Mouse (Mus musculus): ENCODE data around the gene Fam171a2. TPM values are rescaled to one million over a fixed set of nuclear protein-coding genes. Genes with fewer than 3 reads are reported as not detected.
"Not testable (repeated sequence)": the region's sequence is repeated elsewhere in the genome, so short reads cannot be mapped to it uniquely, and the experiment has no call there.

Fam171a2 gene
- polyA plus RNA-seq, 1 experiment = 35.5 TPM

DNA sequence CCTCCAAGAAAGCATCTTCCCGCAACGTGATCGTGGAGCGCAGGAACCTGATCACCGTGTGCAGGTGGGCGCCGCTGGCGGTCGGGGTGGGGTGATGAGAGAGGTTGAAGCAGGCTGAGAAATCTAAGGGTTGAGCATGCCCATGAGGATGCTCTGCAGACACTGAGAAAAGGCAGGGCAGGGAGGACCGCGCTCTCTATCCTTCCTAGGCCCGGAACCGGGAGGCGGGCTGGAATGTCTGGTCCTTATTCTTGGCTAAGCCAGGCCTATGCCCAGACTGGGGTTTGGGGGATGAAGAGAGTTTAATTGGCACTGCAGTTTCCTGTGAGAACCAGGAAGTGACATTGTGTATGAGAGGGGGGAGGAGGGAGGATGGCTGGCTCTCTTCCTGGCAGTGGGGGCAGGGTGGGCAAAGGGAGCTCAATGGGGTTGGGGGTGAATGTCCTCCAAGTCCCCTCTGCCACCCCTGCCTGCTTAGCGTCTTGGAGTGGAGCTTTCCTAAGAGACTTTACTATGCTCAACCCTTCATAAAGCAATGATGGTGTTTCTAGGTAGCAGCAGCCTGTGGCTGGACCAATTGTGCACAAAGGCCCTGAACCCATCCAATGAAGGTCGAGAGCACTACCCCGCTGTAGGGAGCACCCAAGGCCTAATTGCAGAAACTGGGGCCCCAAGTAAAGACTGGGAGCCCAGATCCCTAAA lies 53.6 kb downstream of the Fam171a2 start:
- DNase-seq (ENCODE audit: low read depth) = no peak

DNA sequence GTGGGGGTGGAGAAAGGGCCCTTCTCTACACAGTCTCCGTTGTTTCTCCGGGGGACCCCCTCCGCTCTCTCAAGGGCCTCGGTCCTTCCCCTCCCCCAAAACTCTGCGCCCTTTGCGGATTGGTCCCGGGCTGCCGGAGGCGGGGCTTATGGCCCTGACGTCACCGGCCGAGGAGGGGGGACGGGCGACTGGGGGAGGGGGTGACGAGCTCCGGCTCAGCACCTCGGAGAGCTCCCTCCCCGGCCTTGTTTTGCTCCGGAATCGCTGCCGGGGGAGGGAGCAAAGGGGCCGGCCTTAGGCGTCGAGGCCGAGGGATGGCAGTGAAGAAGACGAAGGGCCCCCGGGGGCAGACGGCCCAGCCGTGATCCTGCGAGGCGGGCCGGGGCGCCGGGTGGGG lies 54.2 kb downstream of the Fam171a2 start, which contains the start of gene Rundc3a:
TSS of gene Rundc3a (plus strand) at position 166 of the 397 bp plus-strand sequence.
- no peak for DNase-seq (ENCODE audit: low read depth)

GRCm38 (mm10) chr11:102392441-102393237 lies 54.8 kb downstream of the Fam171a2 start:
- DNase-seq (ENCODE audit: low read depth) = no peak

DNA sequence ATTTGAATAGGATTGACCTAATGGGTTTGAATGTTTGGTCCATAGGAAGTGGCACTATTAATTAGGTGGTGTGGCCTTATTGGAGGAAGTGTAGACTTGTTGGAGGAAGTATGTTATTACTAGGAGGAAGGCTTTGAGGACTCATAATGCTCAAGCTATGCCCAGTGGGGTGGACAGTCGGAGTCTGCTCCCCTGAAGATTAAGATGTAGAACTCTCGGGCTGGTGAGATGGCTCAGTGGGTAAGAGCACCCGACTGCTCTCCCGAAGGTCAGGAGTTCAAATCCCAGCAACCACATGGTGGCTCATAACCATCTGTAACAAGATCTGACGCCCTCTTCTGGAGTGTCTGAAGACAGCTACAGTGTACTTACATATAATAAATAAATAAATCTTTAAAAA lies 58.0 kb downstream of the Fam171a2 start:
- DNase-seq (ENCODE audit: low read depth) = not testable (repeated sequence)

Other genes with a start within 250 kb of the Fam171a2 start
- 75.4 and 75.5 TPM in 2 replicates for gene Hdac5, start 217.5 kb downstream of the Fam171a2 start, polyA plus RNA-seq (2012; rRNA removed)
- gene BC030867, start 198.8 kb downstream of the Fam171a2 start, polyA plus RNA-seq (2012; rRNA removed) = 1.0 and 1.1 TPM in 2 replicates
- 0.88 and 1.5 TPM in 2 replicates for gene Asb16, start 178.9 kb downstream of the Fam171a2 start, polyA plus RNA-seq (2012; rRNA removed)
- gene Tmub2, start 162.8 kb downstream of the Fam171a2 start, polyA plus RNA-seq (2012; rRNA removed) = 58.8 and 66.7 TPM in 2 replicates
- gene Atxn7l3, start 151.1 kb downstream of the Fam171a2 start, polyA plus RNA-seq (2012; rRNA removed) = 32.9 and 33.9 TPM in 2 replicates
- gene Ubtf, start 127.9 kb downstream of the Fam171a2 start, polyA plus RNA-seq (2012; rRNA removed) = 27.5 and 36.5 TPM in 2 replicates
- gene Slc4a1, start 81.5 kb downstream of the Fam171a2 start, polyA plus RNA-seq (2012; rRNA removed) = 0.35 and 0.36 TPM in 2 replicates
- gene Rundc3a, start 54.3 kb downstream of the Fam171a2 start, polyA plus RNA-seq (2012; rRNA removed) = 0.95 and 1.1 TPM in 2 replicates
- 297 and 389 TPM in 2 replicates for gene Slc25a39, start 39.7 kb downstream of the Fam171a2 start, polyA plus RNA-seq (2012; rRNA removed)
- 205 and 301 TPM in 2 replicates for gene Grn, start 17.4 kb downstream of the Fam171a2 start, polyA plus RNA-seq (2012; rRNA removed)
- gene Itga2b, start 22.4 kb upstream of the Fam171a2 start, polyA plus RNA-seq (2012; rRNA removed) = 18.0 and 20.6 TPM in 2 replicates
- gene Gpatch8, start 108.7 kb upstream of the Fam171a2 start, polyA plus RNA-seq (2012; rRNA removed) = 12.6 and 13.3 TPM in 2 replicates
- 2.4 and 2.8 TPM in 2 replicates for gene Gm11627, start 131.8 kb upstream of the Fam171a2 start, polyA plus RNA-seq (2012; rRNA removed)
- 17.3 and 18.7 TPM in 2 replicates for gene Fzd2, start 156.7 kb upstream of the Fam171a2 start, polyA plus RNA-seq (2012; rRNA removed)
- 0.23 TPM in 1 of 2 replicates, not detected in the other for gene Meioc, start 216.0 kb upstream of the Fam171a2 start, polyA plus RNA-seq (2012; rRNA removed)